Mouse (Mus musculus): ENCODE results near the gene Gfod2.

Gene Gfod2

DNA sequence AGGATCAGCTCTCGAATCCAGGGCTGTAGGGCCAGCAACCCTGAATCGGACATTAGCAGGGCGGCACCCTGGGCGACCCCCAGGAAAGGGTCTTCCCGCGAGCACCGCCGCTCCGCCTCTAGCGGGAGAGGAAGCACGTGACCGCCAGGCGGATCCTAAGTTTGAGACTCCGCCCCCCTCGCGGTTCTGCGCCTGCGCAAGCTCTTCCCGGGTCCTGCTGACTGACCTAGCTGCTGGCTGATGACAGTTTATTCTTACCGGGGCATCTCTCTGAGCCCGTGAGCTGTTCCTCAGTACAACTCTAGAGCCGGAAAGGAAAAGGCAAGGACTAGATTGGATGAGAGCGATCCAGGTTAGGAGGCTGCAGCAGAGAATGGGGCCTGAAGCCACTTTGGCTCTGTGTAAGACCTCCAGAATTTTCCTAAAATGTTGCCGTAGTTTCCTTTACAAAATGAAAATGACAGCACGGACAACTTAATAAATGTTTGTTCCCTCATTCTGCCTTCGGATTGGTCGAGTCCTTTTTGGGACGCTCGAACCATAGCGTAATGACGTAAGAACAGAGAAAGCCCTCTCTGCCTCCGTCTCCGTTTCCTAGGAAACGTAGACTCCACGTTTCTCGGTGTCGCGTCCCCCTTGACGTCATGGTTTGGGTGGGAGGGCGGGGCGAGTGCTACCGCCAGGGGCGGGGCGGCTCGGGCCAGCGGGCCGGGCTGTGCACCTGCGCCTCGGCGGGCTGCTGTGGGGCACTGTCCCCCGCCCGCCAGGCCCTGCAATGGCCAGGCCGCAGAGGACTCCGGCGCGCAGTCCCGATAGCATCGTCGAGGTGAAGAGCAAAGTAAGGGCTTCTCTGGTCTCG, 57.3 kb downstream of the Gfod2 start, which contains the start of the genes Acd and Pard6a:
Gene Acd, minus strand, starts transcription at position 137 of the 859 bp plus-strand sequence.
Gene Pard6a, plus strand, starts transcription at position 183 of the 859 bp plus-strand sequence.
- DNase-seq, result peak; percentile 97

DNA sequence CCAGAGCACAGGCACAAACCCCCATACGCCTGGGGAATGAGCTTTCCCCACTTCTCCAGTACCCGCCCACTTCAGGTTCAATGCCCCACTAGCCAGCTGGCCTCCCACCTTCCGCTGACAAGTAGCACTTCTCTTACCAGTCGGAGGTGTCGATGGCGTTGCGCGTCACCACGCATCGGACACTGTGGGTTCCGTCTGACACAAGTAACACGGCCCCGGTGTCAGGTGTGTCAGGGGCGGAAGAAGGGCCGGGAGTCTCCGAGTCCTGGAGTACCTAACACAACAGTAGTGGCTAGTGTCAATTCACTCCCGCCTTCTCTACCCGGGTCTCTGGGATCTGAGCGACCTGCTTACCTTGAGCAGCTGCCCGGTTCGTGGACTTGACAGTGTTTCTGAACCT, 57.9 kb downstream of the Gfod2 start:
- DNase-seq, result no peak

- DNase-seq, result no peak
Observed at GRCm38 (mm10) chr8:105699488-105700215, 58.8 kb downstream of the Gfod2 start.

DNA sequence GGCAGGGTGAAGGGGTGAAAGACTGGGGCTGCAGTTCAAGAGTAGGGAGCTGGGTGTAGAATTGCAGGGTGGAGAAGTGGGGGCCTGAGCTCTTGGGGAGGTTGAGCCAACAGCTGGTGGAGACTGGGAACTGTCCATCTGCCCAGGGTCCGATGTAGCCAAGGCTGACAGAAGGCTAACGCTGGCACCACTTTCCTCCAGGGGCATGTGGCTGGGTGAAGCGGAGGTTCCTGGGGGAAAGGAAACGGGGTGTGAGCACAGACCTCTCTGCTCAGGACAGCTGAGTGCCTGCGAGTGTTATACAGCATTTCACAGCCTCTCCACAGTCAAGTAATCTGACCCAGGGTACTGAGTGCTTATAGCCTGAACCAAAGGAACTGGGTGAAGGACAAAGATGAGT, 59.7 kb downstream of the Gfod2 start:
- DNase-seq, result no peak

DNA sequence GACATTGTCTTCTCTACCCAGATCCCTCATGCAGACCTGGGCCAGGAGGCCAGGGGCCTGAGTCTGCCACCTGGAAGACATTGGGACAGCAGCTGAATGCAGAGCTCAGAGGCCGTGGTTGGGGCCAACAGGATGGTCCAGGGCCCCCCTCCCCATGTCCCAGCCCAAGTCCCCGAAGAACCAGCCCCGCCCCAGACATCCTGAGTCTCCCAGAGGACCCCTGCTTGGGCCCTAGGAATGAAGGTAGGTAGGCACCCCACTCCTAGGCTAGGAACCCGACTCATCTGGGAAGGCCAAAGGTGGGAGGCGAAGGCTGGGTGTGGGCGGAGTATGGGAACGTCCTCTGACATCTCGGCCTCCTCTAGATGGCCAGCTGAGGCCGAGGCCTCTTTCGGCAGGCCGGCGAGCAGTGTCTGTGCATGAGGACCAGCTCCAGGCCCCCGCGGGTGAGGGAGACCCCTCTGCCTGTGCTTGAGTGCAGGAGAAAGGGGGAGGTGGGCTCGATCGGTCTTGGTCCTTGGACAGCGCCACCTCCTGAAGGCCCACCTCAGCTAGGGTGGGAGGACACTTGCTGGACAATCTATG, 61.2 kb downstream of the Gfod2 start:
- no peak for DNase-seq

GRCm38 (mm10) chr8:105695080-105695780, 63.2 kb downstream of the Gfod2 start:
- no peak for DNase-seq

DNA sequence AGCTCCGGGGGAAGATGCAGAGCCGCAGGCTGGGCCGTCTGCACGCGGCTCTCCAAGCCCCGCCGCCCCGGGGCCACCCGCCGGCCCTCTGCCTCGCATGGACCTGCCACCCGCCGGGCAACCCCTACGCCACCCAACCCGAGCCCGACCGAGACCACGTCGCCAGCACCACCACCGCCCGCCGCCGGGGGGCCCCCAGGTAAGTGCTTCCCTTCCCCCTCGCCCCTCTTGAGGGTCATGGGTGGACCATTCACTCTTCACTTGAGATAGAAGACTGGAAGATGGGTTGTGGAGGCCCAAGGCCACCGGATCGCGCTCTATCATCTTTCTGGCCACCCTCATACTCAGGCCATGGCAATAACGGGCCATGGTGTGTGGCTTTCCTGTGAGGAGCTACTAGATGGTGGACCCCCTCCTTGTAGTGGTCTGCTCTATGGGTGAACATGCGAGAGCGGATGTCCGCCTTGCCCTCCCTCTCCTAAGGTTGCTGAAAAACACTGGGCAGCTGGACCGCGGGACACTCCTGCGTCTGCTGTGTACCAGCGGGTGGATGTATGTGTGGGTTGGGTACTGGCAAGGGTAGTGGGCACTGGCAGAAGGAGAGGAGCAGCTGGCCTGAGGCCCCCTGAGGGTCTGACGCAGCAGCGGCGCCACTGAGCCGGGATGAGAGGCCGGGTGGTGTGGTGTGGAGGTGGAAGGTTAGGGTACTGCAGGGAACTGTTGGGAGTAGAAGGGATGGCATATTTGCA, 64.2 kb downstream of the Gfod2 start:
- no peak for DNase-seq

GRCm38 (mm10) chr8:105693648-105694047, 64.8 kb downstream of the Gfod2 start:
- peak; percentile 62 for DNase-seq

GRCm38 (mm10) chr8:105692449-105693182, 65.8 kb downstream of the Gfod2 start:
- no peak for DNase-seq

- DNase-seq, result no peak
Observed at GRCm38 (mm10) chr8:105690978-105691377, 67.5 kb downstream of the Gfod2 start.

DNA sequence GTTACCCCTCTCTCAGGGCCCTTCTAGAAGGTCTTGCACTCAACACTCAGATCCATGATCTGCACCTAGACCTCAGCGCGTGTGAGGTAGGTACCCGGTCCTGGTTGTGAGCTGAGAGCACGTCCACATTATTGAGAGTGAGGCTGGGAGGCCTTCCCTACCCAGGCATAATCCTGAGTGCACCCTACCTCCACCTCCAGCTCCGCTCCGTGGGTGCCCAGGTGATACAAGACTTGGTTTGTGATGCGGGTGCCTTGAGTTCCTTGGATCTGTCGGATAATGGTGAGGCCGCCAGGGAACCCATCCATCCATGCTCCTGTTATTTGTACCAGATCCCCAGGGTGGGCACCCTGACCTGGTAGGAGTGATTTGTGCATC, 68.5 kb downstream of the Gfod2 start:
- DNase-seq, result no peak

DNA sequence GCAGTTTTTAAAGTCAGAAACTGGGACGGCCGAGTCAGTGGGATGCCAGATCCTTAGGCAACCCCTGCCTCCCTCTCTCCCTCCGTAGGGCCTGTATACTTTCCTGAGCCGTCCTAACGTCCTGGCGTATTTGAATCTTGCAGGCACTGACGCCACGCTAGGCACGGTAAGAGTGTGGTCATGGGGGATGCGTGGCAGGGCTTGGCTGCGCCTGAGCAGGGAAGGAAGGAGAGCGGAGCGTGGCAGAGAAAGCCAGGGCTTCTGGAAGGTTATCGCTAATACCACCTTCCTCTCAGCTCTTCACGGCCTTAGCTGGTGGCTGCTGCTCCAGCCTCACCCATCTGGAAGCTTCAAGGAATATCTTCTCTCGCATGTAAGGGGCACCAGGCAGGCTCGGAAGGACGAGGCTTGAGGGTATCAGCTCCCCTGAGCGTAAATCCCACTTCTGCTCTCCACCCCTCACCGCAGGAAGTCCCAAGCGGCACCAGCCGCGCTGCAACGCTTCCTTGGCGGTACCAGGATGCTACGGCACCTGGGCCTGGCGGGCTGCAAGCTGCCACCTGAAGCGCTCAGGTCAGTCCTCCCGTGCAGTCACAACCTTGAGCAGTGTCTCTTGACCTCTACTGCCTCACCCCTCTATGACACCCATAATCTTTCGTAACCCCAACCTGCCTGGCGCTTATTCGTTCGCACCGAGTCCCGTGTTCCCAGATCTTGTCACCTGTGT, 69.0 kb downstream of the Gfod2 start:
- DNase-seq, result no peak

DNA sequence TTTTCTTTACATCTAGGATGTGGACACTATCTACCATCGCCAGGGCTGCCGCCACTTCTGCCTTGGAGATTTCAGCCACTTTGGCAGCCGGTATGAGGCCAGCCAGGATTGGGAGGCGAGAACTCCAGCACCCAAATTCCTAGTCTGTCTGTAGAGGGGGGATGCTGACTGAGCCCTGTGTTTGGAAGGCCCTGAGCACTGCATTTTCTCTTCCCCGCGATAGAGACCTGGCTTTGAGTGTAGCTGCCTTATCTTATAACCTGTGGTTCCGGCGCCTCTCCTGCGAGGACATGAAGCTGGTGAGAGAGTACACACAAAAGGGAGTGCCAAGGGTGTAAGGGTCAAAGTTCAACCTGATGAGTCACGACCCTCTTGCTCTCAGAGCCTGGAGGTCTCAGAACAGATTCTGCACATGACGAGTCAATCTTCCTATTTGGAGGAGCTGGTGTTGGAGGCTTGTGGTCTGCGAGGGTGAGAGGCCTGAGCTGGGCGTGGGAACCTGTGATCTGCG, 70.2 kb downstream of the Gfod2 start:
- DNase-seq, result no peak

DNA sequence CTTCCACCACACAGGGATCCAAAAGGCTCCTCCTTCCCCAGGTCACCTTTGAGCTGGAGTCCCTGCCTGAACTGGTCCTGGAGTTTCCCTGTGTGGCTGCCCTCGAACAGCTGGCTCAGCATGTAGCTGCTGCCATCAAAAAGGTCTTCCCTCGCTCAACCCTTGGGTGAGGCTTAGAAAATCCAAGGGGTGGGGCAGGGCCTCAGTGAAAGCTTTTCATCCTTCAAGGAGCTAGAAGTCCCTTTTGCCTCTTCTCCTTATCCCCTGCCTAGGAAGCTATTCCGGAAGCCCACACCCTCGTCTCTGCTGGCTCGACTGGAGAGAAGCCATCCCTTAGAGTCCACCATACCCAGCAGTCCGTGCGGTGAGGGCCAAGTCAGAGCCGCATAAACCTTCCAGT, 71.0 kb downstream of the Gfod2 start:
- no peak for DNase-seq

GRCm38 (mm10) chr8:105686551-105686950, 71.9 kb downstream of the Gfod2 start:
- DNase-seq, result no peak

DNA sequence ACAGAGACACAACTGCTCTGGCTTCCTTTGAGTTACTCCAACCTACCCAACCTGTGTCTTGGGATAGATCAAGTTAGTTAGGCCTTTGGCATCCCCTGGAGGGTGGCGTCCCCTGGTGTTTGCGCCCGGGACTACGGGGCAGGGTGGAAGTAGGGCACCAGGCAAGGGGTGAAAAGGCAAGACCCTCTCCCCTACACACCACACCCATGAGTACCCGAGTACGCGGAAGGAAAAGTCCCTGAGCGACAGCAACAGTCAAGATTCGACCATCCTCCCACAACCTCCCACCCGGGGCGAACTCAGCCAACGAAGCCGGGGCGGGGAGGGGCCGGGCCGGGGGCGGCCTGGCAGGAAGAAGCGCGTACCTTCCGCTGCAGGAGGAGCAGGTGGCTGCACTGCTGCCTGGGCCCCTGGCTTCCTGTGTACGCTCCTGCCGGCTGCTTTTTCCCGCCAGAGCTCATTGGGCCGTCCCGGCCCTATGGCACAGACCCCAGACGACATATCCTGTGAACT, 72.6 kb downstream of the Gfod2 start, which contains the start of gene Carmil2:
Gene Carmil2, plus strand, starts transcription at position 479 of the 513 bp plus-strand sequence.
- DNase-seq, result peak; percentile 67

GRCm38 (mm10) chr8:105685325-105685724, 73.1 kb downstream of the Gfod2 start:
- DNase-seq, result no peak

- no peak for DNase-seq
Observed at GRCm38 (mm10) chr8:105677891-105678290, 80.6 kb downstream of the Gfod2 start.
